Mouse (Mus musculus): ENCODE data around the gene Car5a. TPM values are rescaled to one million over a fixed set of nuclear protein-coding genes. Genes with fewer than 3 reads are reported as not detected.

Car5a gene
- polyA plus RNA-seq, 1 experiment from 2014 or later = not detected

DNA sequence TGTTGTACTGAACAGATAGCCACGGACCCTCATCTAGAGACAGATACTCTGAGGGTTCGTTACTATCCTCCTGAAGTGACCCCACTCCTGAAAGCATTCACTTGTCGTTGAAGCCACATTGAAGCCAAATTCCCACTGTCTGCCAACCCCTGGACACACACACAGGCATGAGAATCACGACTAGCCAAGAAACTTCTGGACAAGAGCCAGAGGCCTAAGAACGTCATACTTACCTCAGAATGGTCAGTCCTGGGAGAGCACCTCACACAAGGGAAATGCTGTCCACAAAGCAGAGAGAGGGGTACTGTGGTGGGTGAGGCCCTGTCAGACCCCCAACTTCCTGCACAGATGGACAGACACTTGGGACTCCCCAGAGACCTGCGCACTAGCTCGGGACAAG, 48.8 kb downstream of the Car5a start:
- Histone ChIP-seq H3K9me3 (no peaks in the 10 kb centered on the region), H3K36me3 (replicated peaks) (peaks cover 53% of the 10 kb centered on the region), H3K4me3 (no peak overlapping the region), H3K4me1 (peaks cover 50% of the 10 kb centered on the region), H3K27me3 (ENCODE audit: poor library complexity, severe bottlenecking) (no peaks in the 10 kb centered on the region), H3K27ac (peak overlapping the region; percentile 32; the same call in 1 of the 2 replicates)
- WGBS = 86% methylated on average over 7 of the region's 7 CpGs
- DNase-seq (ENCODE audit: extremely low spot score, low spot score) = no peak

DNA sequence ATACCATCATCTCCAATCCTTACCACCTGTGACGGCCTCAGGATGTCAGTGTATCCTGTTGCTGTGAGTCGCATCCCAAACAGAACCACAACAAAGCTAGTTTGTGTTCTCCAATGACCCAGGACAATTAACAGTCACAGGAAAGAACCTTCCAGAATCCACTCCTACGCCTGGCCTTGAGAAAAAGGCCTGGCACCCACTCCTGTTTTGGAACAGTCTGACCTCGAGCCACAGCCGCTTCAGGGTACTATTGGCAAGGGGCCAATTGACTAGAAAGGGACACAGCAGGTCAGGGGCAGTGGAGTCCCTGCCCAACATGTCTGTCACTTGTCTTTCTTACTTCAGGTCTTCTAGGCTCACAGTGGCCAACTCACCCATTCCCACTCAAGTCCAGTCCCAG, 51.8 kb downstream of the Car5a start:
- Histone ChIP-seq H3K4me1 (peaks cover 28% of the 10 kb centered on the region), H3K9me3 (no peaks in the 10 kb centered on the region), H3K36me3 (replicated peaks) (peaks cover 61% of the 10 kb centered on the region), H3K27ac (no peak overlapping the region), H3K4me3 (no peak overlapping the region), H3K27me3 (ENCODE audit: poor library complexity, severe bottlenecking) (no peaks in the 10 kb centered on the region)
- no peak for DNase-seq (ENCODE audit: extremely low spot score, low spot score)
- 92% methylated on average over 5 of the region's 5 CpGs for WGBS

DNA sequence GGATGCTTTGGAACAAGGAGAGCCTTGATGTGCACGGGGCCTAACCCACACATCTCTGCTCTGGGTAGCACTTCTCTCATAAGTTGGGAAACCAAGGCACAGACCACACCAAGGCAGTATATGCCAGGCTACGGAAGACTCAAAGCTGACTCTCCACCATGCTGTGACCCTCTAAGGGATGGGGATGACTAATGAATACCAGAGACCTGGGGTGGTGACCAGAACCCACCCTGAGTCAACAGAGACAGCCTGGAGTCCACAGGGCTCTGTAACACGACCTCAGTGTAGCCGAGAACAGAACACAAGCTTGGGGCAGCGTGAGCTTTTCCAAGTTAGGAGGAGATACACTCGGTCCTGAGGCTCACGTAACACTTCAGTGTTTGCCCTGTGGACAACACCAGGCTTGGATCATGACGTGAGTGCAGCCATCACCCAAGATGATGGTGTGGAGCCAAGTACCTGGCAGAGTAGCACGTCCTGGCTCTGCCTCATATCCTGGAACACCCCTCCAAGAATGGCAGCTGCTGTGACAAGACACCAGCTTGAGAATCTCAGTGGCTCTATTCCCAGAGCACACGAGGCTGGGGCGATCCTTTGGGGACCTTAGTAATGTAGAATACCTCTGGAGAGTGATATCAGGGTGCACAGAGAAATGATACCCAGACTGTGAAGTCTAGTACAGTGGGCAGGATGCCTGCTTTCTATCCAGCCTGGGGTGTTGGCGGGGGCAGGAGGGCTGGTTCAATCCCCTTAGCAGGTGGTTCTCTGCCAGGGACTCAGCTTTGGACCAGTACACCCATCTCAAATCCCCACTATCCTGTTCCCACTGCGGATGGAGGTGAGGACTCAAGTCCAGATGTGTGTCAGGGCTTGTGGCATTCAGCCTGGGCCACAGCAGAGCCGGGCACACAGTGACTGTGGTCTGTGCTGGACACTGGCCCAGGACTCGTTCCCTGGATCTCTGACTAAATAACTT, 54.6 kb downstream of the Car5a start:
- 85% methylated on average over 15 of the region's 15 CpGs for WGBS
- H3K4me3 ChIP-seq = no peak overlapping the region
- no peaks in the 10 kb centered on the region for H3K9me3 ChIP-seq
- H3K36me3 ChIP-seq (replicated peaks) = peaks cover 76% of the 10 kb centered on the region
- H3K4me1 ChIP-seq = peaks cover 5% of the 10 kb centered on the region; the same call in 1 of the 2 replicates
- H3K27ac ChIP-seq = no peak overlapping the region
- no peak for DNase-seq (ENCODE audit: extremely low spot score, low spot score)
- H3K27me3 ChIP-seq (ENCODE audit: poor library complexity, severe bottlenecking) = no peaks in the 10 kb centered on the region

DNA sequence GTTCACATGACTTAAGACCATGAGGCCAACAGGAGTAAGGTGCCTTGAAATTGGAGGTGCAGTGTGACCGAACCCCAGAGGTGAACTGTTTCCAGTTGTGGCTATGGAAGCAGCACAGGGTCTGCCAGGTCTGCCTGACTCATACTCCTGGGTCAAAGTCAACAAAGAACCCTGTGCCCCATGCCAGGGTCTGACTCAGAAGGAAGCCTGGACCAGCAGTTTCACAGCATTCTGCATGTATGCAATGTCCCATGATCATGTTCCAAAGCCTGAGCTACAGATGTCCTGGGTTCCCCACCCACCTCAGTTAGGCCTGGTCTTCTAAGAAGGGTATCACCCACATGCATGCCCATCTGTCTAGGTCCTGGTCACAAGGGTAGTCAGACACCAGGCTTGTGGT, 55.4 kb downstream of the Car5a start:
- no peak overlapping the region for H3K4me3 ChIP-seq
- DNase-seq (ENCODE audit: extremely low spot score, low spot score) = no peak
- 0 out of 2 replicates have a peak, but pooled peaks cover 2% of the 10 kb centered on the region for H3K4me1 ChIP-seq
- no peaks in the 10 kb centered on the region for H3K9me3 ChIP-seq
- H3K36me3 ChIP-seq (replicated peaks) = peaks cover 76% of the 10 kb centered on the region
- no peaks in the 10 kb centered on the region for H3K27me3 ChIP-seq (ENCODE audit: poor library complexity, severe bottlenecking)
- H3K27ac ChIP-seq = no peak overlapping the region
- 94% methylated on average over 1 of the region's 1 CpGs for WGBS

DNA sequence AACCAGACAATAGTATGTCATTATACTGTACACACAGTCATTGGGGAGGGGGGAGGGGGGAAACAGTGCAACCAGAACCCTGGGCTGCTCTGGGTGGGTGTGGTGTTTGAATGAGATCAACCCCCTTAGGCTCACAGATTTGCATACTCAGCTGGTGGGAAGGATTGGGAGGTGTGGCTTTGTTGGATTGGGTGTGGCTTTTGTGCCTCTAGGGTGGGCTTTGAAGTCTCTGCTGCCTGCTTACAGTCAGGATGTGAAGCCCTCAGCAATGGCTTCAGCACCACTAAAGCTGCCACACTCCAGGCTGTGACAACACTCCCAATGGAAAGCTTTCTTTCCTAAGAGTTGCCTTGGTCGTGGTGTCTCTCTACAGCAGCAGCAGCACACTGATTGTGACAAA, 57.2 kb downstream of the Car5a start:
- Histone ChIP-seq H3K36me3 (replicated peaks) (peaks cover 78% of the 10 kb centered on the region), H3K4me1 (0 out of 2 replicates have a peak, but pooled peaks cover 2% of the 10 kb centered on the region)

DNA sequence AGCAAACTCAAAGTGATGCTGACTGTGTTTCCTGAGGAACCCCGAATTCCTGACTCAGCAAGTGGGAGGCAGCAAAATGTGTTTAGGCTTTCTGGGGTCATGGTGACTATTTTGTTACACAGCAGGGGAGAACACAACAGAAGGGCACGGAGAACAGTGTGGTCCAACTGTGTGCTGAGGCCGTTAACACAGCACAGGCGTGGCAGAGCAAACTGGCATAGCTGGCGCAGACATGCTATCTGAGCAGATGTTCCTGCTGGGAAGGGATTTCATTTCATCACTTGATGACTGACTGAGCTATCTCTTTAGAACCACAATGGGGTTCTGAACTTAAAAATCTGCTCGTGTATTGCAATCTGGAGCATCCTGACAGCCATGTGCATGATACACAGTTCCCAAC, 59.3 kb downstream of the Car5a start:
- no peak for DNase-seq (ENCODE audit: extremely low spot score, low spot score)
- peaks cover 79% of the 10 kb centered on the region for H3K36me3 ChIP-seq (replicated peaks)
- no peaks in the 10 kb centered on the region for H3K27me3 ChIP-seq (ENCODE audit: poor library complexity, severe bottlenecking)
- H3K4me3 ChIP-seq = no peak overlapping the region
- no peak overlapping the region for H3K27ac ChIP-seq
- WGBS = 92% methylated on average over 6 of the region's 6 CpGs
- no peaks in the 10 kb centered on the region for H3K9me3 ChIP-seq
- H3K4me1 ChIP-seq = no peaks in the 10 kb centered on the region

More for the DNA sequence above, 57.2 kb downstream of the Car5a start:
- no peak overlapping the region for H3K27ac ChIP-seq
- H3K4me3 ChIP-seq = no peak overlapping the region
- H3K27me3 ChIP-seq (ENCODE audit: poor library complexity, severe bottlenecking) = no peaks in the 10 kb centered on the region
- H3K9me3 ChIP-seq = no peaks in the 10 kb centered on the region
- 78% methylated on average over 1 of the region's 1 CpGs for WGBS
- no peak for DNase-seq (ENCODE audit: extremely low spot score, low spot score)

DNA sequence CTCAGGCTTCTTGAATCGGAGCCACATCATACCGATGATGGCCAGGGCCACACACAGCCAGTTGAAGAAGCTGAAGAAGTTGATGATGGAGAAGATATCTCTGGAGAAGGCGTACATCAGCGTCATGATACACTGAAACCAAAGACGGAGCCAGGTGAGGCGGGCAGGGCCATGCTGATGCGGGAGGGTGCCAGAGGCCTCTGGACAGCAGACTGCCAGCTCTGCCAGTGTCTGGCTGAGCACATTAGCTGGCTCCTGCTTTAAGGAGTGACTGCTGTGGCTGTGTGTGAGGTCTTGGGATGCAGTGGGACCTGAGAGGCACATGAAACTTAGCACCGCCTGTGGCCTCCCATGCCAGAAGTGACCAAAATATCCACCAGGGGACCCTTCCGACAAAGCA, 59.7 kb downstream of the Car5a start:
- WGBS = 94% methylated on average over 9 of the region's 9 CpGs
- H3K36me3 ChIP-seq (replicated peaks) = peaks cover 82% of the 10 kb centered on the region

DNA sequence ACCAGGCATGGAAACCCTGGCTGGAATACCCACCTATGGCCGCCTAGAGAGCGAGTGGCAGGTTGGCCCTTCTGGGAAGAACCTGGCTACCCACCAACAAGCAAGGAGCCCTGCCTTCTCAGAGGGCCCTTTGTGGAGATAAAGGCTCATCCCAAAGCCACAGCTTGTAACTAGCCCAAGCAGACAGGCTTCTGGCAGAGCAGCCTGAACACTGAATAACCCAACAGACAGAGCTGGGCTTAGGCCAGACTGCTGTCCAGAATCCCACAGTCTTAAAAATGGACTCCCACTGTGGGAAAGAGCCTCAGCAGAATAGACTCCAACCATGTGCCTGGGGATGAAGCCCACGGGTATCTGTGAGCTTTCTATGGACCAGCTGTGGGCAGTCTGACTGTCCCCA, 60.5 kb downstream of the Car5a start:
- DNase-seq (ENCODE audit: extremely low spot score, low spot score) = no peak
- 91% methylated on average over 3 of the region's 3 CpGs for WGBS
- Histone ChIP-seq H3K27me3 (ENCODE audit: poor library complexity, severe bottlenecking) (no peaks in the 10 kb centered on the region), H3K9me3 (no peaks in the 10 kb centered on the region), H3K27ac (no peak overlapping the region), H3K4me1 (no peaks in the 10 kb centered on the region), H3K4me3 (no peak overlapping the region), H3K36me3 (replicated peaks) (peaks cover 86% of the 10 kb centered on the region)

More for the DNA sequence above, 59.7 kb downstream of the Car5a start:
- Histone ChIP-seq H3K9me3 (no peaks in the 10 kb centered on the region), H3K27ac (no peak overlapping the region), H3K4me1 (no peaks in the 10 kb centered on the region), H3K27me3 (ENCODE audit: poor library complexity, severe bottlenecking) (no peaks in the 10 kb centered on the region), H3K4me3 (no peak overlapping the region)
- no peak for DNase-seq (ENCODE audit: extremely low spot score, low spot score)

DNA sequence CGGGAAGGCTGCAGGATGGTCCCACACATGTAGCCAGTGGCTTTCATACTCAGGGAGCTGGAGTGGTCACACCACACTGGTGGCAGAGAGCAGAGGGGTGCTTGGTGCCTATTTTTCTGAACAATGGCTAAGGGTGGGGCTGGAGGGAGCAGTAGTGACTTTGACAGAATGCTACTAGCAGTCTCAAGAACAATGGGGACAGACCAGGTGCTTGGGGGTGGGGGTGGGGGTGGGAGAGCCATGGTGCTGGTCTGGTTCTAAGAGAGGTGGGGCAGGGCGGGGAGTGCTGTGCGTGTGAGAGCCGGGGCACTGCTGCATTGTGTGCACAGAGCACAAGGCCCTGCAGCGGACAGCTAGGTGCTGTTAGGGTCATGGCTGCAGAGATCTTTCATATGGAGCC, 62.8 kb downstream of the Car5a start:
- Histone ChIP-seq H3K9me3 (no peaks in the 10 kb centered on the region), H3K4me1 (no peaks in the 10 kb centered on the region), H3K27ac (no peak overlapping the region; the same call in 1 of the 2 replicates), H3K4me3 (no peak overlapping the region), H3K36me3 (replicated peaks) (peaks cover 73% of the 10 kb centered on the region), H3K27me3 (ENCODE audit: poor library complexity, severe bottlenecking) (no peaks in the 10 kb centered on the region)
- WGBS = 88% methylated on average over 5 of the region's 5 CpGs
- DNase-seq (ENCODE audit: extremely low spot score, low spot score) = no peak

DNA sequence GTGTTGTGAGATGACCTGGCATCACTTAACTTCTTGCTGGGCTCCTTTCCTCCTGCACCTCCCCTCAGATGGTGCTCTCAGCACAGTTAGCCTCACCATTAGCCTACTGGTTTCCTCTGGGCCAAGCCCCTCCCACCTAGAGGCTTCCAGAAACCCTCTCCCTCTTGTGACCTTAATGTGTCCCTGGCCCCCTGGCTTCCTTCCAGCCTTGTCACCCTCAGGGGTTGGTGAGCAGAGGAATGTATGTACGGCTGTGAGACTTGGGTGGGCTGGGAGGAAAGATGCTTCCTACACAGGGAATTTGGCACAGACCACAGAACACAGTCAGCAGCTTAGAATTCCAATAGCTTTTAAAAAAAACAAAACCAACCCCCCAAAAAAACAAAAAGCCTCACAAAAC, 63.9 kb downstream of the Car5a start:
- Histone ChIP-seq H3K27ac (no peak overlapping the region), H3K36me3 (replicated peaks) (peaks cover 62% of the 10 kb centered on the region), H3K27me3 (ENCODE audit: poor library complexity, severe bottlenecking) (no peaks in the 10 kb centered on the region), H3K4me1 (no peaks in the 10 kb centered on the region; the same call in 1 of the 2 replicates), H3K9me3 (no peaks in the 10 kb centered on the region), H3K4me3 (no peak overlapping the region)
- no peak for DNase-seq (ENCODE audit: extremely low spot score, low spot score)
- 92% methylated on average over 1 of the region's 1 CpGs for WGBS

DNA sequence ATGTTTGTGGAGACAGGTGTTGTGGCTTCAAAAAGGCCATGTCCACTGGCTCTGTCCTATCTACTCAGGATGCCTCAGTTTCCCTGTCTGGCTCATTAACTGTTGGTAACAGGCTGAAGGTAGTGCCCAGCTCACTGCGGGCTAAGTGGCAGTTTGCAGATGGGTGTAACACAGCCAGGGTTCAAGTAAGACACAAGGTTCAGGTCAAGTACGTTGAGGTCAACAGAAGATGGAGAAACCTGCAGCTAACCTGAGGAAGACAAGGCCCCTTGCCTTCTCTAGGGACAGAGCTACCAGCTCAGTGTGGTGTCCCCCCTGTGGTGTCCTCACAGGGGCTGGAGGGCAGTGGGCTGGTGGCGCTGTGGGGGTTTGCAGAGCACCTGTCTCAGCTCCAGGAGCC, 65.0 kb downstream of the Car5a start:
- WGBS = 80% methylated on average over 3 of the region's 3 CpGs
- Histone ChIP-seq H3K4me3 (no peak overlapping the region), H3K4me1 (no peaks in the 10 kb centered on the region; the same call in 1 of the 2 replicates), H3K27me3 (ENCODE audit: poor library complexity, severe bottlenecking) (no peaks in the 10 kb centered on the region), H3K27ac (no peak overlapping the region), H3K36me3 (replicated peaks) (peaks cover 51% of the 10 kb centered on the region), H3K9me3 (no peaks in the 10 kb centered on the region)
- DNase-seq (ENCODE audit: extremely low spot score, low spot score) = no peak

DNA sequence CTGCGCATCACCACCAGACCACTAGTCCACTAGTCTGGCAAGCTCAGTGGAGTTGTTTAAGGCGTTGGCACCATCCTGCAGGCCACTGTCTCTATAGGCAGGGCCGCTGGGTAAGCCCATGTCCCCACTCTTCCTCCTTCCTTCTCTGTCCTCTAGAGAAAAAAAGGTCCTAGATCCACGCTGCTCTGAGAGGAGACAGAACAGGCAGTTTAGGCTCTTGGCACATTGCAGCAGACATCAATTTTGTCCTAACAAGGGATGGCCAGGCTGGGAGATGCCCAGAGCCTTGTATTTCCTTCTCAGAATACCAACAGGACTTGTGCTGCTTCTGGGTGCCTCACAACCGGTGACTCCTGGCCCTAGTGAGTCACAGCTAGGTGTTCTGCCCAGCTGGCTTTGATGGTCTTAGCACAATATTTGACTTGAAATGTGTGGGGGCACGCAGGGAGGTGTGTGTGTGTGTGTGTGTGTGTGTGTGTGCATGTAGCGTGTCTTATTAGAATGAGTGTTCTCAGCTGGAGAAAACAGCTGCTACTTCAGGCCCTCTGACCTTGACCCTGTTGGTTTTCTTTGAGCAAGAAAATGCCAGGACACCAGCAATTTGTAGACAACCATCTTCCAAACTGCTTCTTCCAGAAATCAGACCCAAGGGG, 66.8 kb downstream of the Car5a start:
- no peaks in the 10 kb centered on the region for H3K9me3 ChIP-seq
- H3K27me3 ChIP-seq (ENCODE audit: poor library complexity, severe bottlenecking) = no peaks in the 10 kb centered on the region
- 92% methylated on average over 7 of the region's 7 CpGs for WGBS
- no peak overlapping the region for H3K4me3 ChIP-seq
- no peaks in the 10 kb centered on the region; the same call in 1 of the 2 replicates for H3K4me1 ChIP-seq
- no peak overlapping the region for H3K27ac ChIP-seq
- DNase-seq (ENCODE audit: extremely low spot score, low spot score) = no peak
- peaks cover 33% of the 10 kb centered on the region for H3K36me3 ChIP-seq (replicated peaks)

DNA sequence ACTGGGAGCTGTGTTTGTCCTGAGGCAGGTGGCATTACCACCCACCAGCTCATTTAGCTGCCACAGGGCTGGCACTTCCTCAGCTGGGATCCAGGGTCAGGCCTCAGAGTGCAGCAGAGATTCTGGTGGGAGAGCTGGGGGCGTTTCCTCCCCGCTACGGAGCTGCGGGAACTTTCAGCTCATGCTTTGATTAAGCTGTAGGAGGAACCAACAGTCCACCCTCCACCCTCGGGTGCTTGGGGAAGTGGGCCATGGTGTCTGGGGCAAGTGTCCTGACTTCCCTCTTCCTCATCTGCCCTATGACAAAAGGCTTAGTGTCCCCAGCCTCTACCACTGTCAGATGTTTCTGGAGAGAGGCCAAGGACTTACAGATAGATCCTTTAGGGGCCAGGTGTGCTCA, 67.5 kb downstream of the Car5a start:
- no peak overlapping the region for H3K4me3 ChIP-seq
- no peak for DNase-seq (ENCODE audit: extremely low spot score, low spot score)
- peaks cover 26% of the 10 kb centered on the region for H3K36me3 ChIP-seq (replicated peaks)
- H3K4me1 ChIP-seq = peaks cover 7% of the 10 kb centered on the region
- H3K27ac ChIP-seq = no peak overlapping the region
- H3K9me3 ChIP-seq = no peaks in the 10 kb centered on the region
- H3K27me3 ChIP-seq (ENCODE audit: poor library complexity, severe bottlenecking) = 0 out of 2 replicates have a peak, but pooled peaks cover 6% of the 10 kb centered on the region
- WGBS = 85% methylated on average over 5 of the region's 5 CpGs

Measured in forebrain, embryonic 10.5 days (tissue).